Mouse (Mus musculus) adrenal gland, postnatal 14 days (tissue): ENCODE measurements around the gene Usp38. TPM values are rescaled to one million over a fixed set of nuclear protein-coding genes. Genes with fewer than 3 reads are reported as not detected.
"Not testable (repeated sequence)": the region's sequence is repeated elsewhere in the genome, so short reads cannot be mapped to it uniquely, and the experiment has no call there.

Experiments
- DNase-seq: peaks from one replicate; pipeline ENCODE4 v3.0.0; 2021; ENCODE audit warnings: mixed read lengths
- long read RNA-seq, 2 experiments: library from polyadenylated mRNA; stranded (forward); transcript quantifications; one replicate each; pipeline ENCODE4 v2.0.0; 2021
- total RNA-seq: library from RNA; stranded (reverse); gene quantifications from 2 replicates; pipeline ENCODE4 v1.2.3, GENCODE M21; 2021

Gene Usp38
- 26.2 and 27.0 TPM in 2 replicates for total RNA-seq
- long read RNA-seq, experiment 1, full-length matches to known transcripts, result 18 of 21 reads
- long read RNA-seq, experiment 1, partial matches to known transcripts, result 2 of 21 reads
- long read RNA-seq, experiment 1, other reads (novel, unspliced or antisense), result 1 of 21 reads
- long read RNA-seq, experiment 2, full-length matches to known transcripts, result 15 of 19 reads
- long read RNA-seq, experiment 2, partial matches to known transcripts, result 0 of 19 reads
- long read RNA-seq, experiment 2, other reads (novel, unspliced or antisense), result 4 of 19 reads

- DNase-seq, result peak; percentile 100
Measured at GRCm38 (mm10) chr8:81014789-81015699, at the start of gene Usp38. Gene Usp38, minus strand, starts transcription at chr8:81014928.

- DNase-seq, result no peak
Measured at GRCm38 (mm10) chr8:81062566-81062965, 47.8 kb upstream of the Usp38 start.

GRCm38 (mm10) chr8:81061950-81062349 is 47.2 kb upstream of the Usp38 start:
- peak; percentile 9 for DNase-seq

- peak; percentile 6 for DNase-seq
Measured at GRCm38 (mm10) chr8:81044201-81044600, 29.5 kb upstream of the Usp38 start.

GRCm38 (mm10) chr8:81027991-81028390 is 13.3 kb upstream of the Usp38 start:
- DNase-seq, result no peak

- not testable (repeated sequence) for DNase-seq
Measured at GRCm38 (mm10) chr8:81017548-81017947, 2.8 kb upstream of the Usp38 start.

GRCm38 (mm10) chr8:81013811-81014530 is 757 bp downstream of the Usp38 start:
- no peak for DNase-seq

GRCm38 (mm10) chr8:81012699-81013098 is 2.0 kb downstream of the Usp38 start:
- no peak for DNase-seq

GRCm38 (mm10) chr8:81012031-81012560 is 2.6 kb downstream of the Usp38 start:
- DNase-seq, result no peak

- DNase-seq, result no peak
Measured at GRCm38 (mm10) chr8:81010386-81010785, 4.3 kb downstream of the Usp38 start.

GRCm38 (mm10) chr8:81005114-81005513 is 9.6 kb downstream of the Usp38 start:
- DNase-seq, result no peak

- DNase-seq, result no peak
Measured at GRCm38 (mm10) chr8:80996632-80997031, 18.1 kb downstream of the Usp38 start.

- DNase-seq, result peak; percentile 50
Measured at GRCm38 (mm10) chr8:80991937-80992336, 22.8 kb downstream of the Usp38 start.

- peak; percentile 32 for DNase-seq
Measured at GRCm38 (mm10) chr8:80982829-80983228, 31.9 kb downstream of the Usp38 start.

- DNase-seq, result no peak
Measured at GRCm38 (mm10) chr8:80981696-80982095, 33.0 kb downstream of the Usp38 start.

GRCm38 (mm10) chr8:80980063-80980462 is 34.7 kb downstream of the Usp38 start:
- no peak for DNase-seq

GRCm38 (mm10) chr8:80977231-80977630 is 37.5 kb downstream of the Usp38 start:
- DNase-seq, result no peak

- no peak for DNase-seq
Measured at GRCm38 (mm10) chr8:80971150-80971549, 43.6 kb downstream of the Usp38 start.

GRCm38 (mm10) chr8:80970000-80970685 is 44.6 kb downstream of the Usp38 start:
- DNase-seq, result no peak

- no peak for DNase-seq
Measured at GRCm38 (mm10) chr8:80969423-80969822, 45.3 kb downstream of the Usp38 start.

- no peak for DNase-seq
Measured at GRCm38 (mm10) chr8:80963095-80963494, 51.6 kb downstream of the Usp38 start.

GRCm38 (mm10) chr8:80962592-80962983 is 52.1 kb downstream of the Usp38 start:
- DNase-seq, result no peak
